24 mouse cellular contexts compared by ENCODE assay signal in the genomic region with DNA sequence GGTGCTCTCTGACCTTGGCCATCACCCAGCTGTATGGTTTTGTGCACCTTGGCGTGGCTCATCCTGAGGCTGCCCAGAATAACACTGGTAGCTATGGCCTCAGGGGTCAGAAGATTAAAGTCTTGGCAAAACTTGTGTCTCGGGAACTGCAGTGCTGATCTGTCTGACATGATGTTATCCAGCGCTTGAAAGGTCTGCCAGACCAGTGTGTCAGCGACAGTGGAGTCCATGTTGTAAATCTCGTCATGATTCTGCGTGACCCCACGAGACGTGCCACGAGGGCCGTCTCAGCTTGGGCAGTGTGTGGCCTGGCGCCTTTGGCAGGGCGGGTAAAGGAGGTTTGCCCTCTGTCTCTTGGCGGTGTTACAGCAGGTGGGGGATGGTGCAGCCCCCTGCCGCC. TPM values are rescaled to one million over a fixed set of nuclear protein-coding genes. Genes with fewer than 3 reads are reported as not detected.
A peak's percentile ranks its signal among the peaks of the same experiment; 100 is the strongest.
DNase-seq lines count a peak whose midpoint lies in the region; ATAC-seq and TF ChIP-seq lines count a peak whose summit lies in the region.
"Had no signal": no experiment of that assay in that cellular context is flagged by ENCODE, and none has a peak within 500 bp of the region (broad histone marks: within the 10 kb centered on the region; RNA-seq: fewer than 3 reads in every experiment).

No protein-coding gene starts in this region.

- H3K9me3 ChIP-seq in heart, embryonic 11.5 days (replicated peaks; ENCODE audit: control insufficient read depth, low read length): no peaks in the 10 kb centered on the region
- H3K9me3 ChIP-seq in kidney, embryonic 16.5 days (ENCODE audit: low read length): no peaks in the 10 kb centered on the region
- H3K9me3 ChIP-seq: embryonic facial prominence, embryonic 10.5 days; embryonic facial prominence, embryonic 13.5 days; forebrain, embryonic 12.5 days; forebrain, embryonic 15.5 days; heart, embryonic 15.5 days; hindbrain, embryonic 10.5 days; hindbrain, embryonic 13.5 days; intestine, embryonic 15.5 days had no signal

- no peak for TF ChIP-seq POLR2A in kidney, adult 2 months (IDR thresholded peaks at IDR 0.05; ENCODE audit: low read depth, low read length)

- peak; percentile 92 for DNase-seq in heart, adult 11 months
- no peak for DNase-seq in heart, postnatal 25 days (ENCODE audit: low spot score)
- peak; percentile 9 for DNase-seq in heart, postnatal 4 days
- DNase-seq in kidney, adult 2 months: peak; percentile 13
- DNase-seq in adrenal gland, adult 2 months: no peak
- DNase-seq: adrenal gland, postnatal 14 days; cerebellum, adult 11 months; cerebellum, adult 2 months; cerebellum, adult 9-11 months; cerebellum, postnatal 25 days; embryo, embryonic 11 days; gastrocnemius, postnatal 25 days had no signal

- TF ChIP-seq CTCF in kidney, adult 2 months (conservative IDR thresholded peaks at IDR 0.05; ENCODE audit: insufficient read depth, insufficient read length, low read depth, low read length): no peak

- H3K27ac ChIP-seq in heart, embryonic 11.5 days (ENCODE audit: low read depth, low read length): no peak overlapping the region
- no peak overlapping the region for H3K27ac ChIP-seq in kidney, adult 2 months (ENCODE audit: insufficient read depth, low read depth, low read length)
- no peak overlapping the region for H3K27ac ChIP-seq in kidney, embryonic 16.5 days (ENCODE audit: low read length)
- H3K27ac ChIP-seq: embryonic facial prominence, embryonic 10.5 days; embryonic facial prominence, embryonic 13.5 days; forebrain, embryonic 12.5 days; forebrain, embryonic 15.5 days; heart, embryonic 15.5 days; hindbrain, embryonic 10.5 days; hindbrain, embryonic 13.5 days; intestine, embryonic 15.5 days had no signal

- H3K4me2 ChIP-seq in heart, embryonic 11.5 days: no peak overlapping the region
- no peak overlapping the region for H3K4me2 ChIP-seq in kidney, embryonic 16.5 days (replicated peaks; ENCODE audit: low read depth, low read length)
- H3K4me2 ChIP-seq: embryonic facial prominence, embryonic 13.5 days; forebrain, embryonic 12.5 days; forebrain, embryonic 15.5 days; heart, embryonic 15.5 days; hindbrain, embryonic 13.5 days; intestine, embryonic 15.5 days had no signal

- no peak overlapping the region for H3K9ac ChIP-seq in heart, embryonic 11.5 days (ENCODE audit: low read depth, low read length)
- H3K9ac ChIP-seq in kidney, embryonic 16.5 days (replicated peaks; ENCODE audit: low read length): no peak overlapping the region
- H3K9ac ChIP-seq: embryonic facial prominence, embryonic 13.5 days; forebrain, embryonic 12.5 days; forebrain, embryonic 15.5 days; heart, embryonic 15.5 days; hindbrain, embryonic 13.5 days; intestine, embryonic 15.5 days had no signal

- H3K4me1 ChIP-seq in heart, embryonic 11.5 days (ENCODE audit: control insufficient read depth, insufficient read depth, low read length): no peaks in the 10 kb centered on the region
- no peaks in the 10 kb centered on the region for H3K4me1 ChIP-seq in kidney, adult 2 months (ENCODE audit: control insufficient read depth, insufficient read depth, low read length)
- no peaks in the 10 kb centered on the region for H3K4me1 ChIP-seq in kidney, embryonic 16.5 days (ENCODE audit: insufficient read depth, low read length)
- H3K4me1 ChIP-seq: embryonic facial prominence, embryonic 10.5 days; embryonic facial prominence, embryonic 13.5 days; hindbrain, embryonic 10.5 days; intestine, embryonic 15.5 days had no signal

- ATAC-seq in heart, embryonic 11.5 days (replicated peaks; ENCODE audit: insufficient number of reproducible peaks, low FRiP score, low TSS enrichment): no peak
- no peak for ATAC-seq in kidney, embryonic 16.5 days (ENCODE audit: low FRiP score, low TSS enrichment)
- ATAC-seq: Patski had no signal

- intact Hi-C loops in heart, postnatal 25 days (cut with DNase I): loop anchor here (5.0 kb wide), 2 partner anchors 158 to 318 kb away; no protein-coding TSS in a partner anchor

- WGBS in heart, embryonic 11.5 days (ENCODE audit: insufficient replicate concordance): 81% methylated on average over 14 of the region's 14 CpGs
- WGBS in kidney, adult 2 months: 74% methylated on average over 14 of the region's 14 CpGs
- 70% methylated on average over 14 of the region's 14 CpGs for WGBS in kidney, embryonic 16.5 days

- H3K36me3 ChIP-seq in heart, embryonic 11.5 days (ENCODE audit: control insufficient read depth, insufficient read depth, low read length): no peaks in the 10 kb centered on the region
- H3K36me3 ChIP-seq in kidney, adult 2 months (ENCODE audit: control insufficient read depth, insufficient read depth, low read length): no peaks in the 10 kb centered on the region
- peaks cover 6% of the 10 kb centered on the region; the same call in 1 of the 2 replicates for H3K36me3 ChIP-seq in kidney, embryonic 16.5 days (ENCODE audit: insufficient read depth, low read length)
- H3K36me3 ChIP-seq: embryonic facial prominence, embryonic 10.5 days; embryonic facial prominence, embryonic 13.5 days; forebrain, embryonic 15.5 days; heart, embryonic 15.5 days; intestine, embryonic 15.5 days had no signal

- H3K27me3 ChIP-seq in heart, embryonic 11.5 days (ENCODE audit: control insufficient read depth, insufficient read depth, low read length): peaks cover 1% of the 10 kb centered on the region; the same call in 1 of the 2 replicates
- no peaks in the 10 kb centered on the region for H3K27me3 ChIP-seq in kidney, adult 2 months (replicated peaks; ENCODE audit: control insufficient read depth, insufficient read depth, low read length)
- no peaks in the 10 kb centered on the region; the same call in 1 of the 2 replicates for H3K27me3 ChIP-seq in kidney, embryonic 16.5 days (ENCODE audit: insufficient read depth, low read length)
- H3K27me3 ChIP-seq: embryonic facial prominence, embryonic 13.5 days; forebrain, embryonic 12.5 days; forebrain, embryonic 15.5 days; heart, embryonic 15.5 days; hindbrain, embryonic 13.5 days; intestine, embryonic 15.5 days; Patski had no signal

- H3K4me3 ChIP-seq in heart, embryonic 11.5 days (ENCODE audit: low read depth, low read length): no peak overlapping the region
- H3K4me3 ChIP-seq in kidney, adult 2 months (ENCODE audit: insufficient read depth, low read depth, low read length): no peak overlapping the region
- no peak overlapping the region for H3K4me3 ChIP-seq in kidney, embryonic 16.5 days (ENCODE audit: low read length)
- H3K4me3 ChIP-seq: embryonic facial prominence, embryonic 10.5 days; embryonic facial prominence, embryonic 13.5 days; erythroblast, embryonic 14.5 days; forebrain, embryonic 12.5 days; forebrain, embryonic 15.5 days; heart, embryonic 15.5 days; hindbrain, embryonic 10.5 days; hindbrain, embryonic 13.5 days; intestine, embryonic 15.5 days had no signal

RNA-seq across cellular contexts. Expression of a gene that starts 12.6 kb away (rescaled TPM):
- 1 to 10 TPM; 2.1 to 3.4 TPM for total RNA-seq in heart, postnatal 25 days (2021)
- 1 to 10 TPM; 2.3 to 2.4 TPM for total RNA-seq in heart, postnatal 4 days (2021)
- polyA plus RNA-seq in heart, embryonic 11.5 days (2014; fragmentation: Nextera tagmentation; extraction: Ambion mirVana): 2.2 and 3.5 TPM in 2 replicates
- polyA plus RNA-seq in kidney, adult 2 months (2012; rRNA removed): 4.6 and 6.1 TPM in 2 replicates
- polyA plus RNA-seq in kidney, embryonic 16.5 days (2015; fragmentation: Nextera tagmentation; extraction: Ambion mirVana): 5.9 and 6.6 TPM in 2 replicates
- 1 to 10 TPM; 5.9 to 7.9 TPM for total RNA-seq in adrenal gland, adult 2 months (2021)
- polyA plus RNA-seq in adrenal gland, adult 2 months (2012; rRNA removed): 3.2 and 3.6 TPM in 2 replicates

RNA-seq across cellular contexts. Expression of a gene that starts 13.8 kb away (rescaled TPM):
- total RNA-seq in heart, postnatal 25 days (2021): 1 to 10 TPM in 1 of 2 experiments, under 1 TPM in 1; 0.89 to 1.2 TPM
- 1 to 10 TPM; 1.5 to 2.6 TPM for total RNA-seq in heart, postnatal 4 days (2021)
- 1.7 and 1.9 TPM in 2 replicates for polyA plus RNA-seq in heart, embryonic 11.5 days (2014; fragmentation: Nextera tagmentation; extraction: Ambion mirVana)
- polyA plus RNA-seq in kidney, adult 2 months (2012; rRNA removed): 2.2 and 2.4 TPM in 2 replicates
- 5.0 and 5.2 TPM in 2 replicates for polyA plus RNA-seq in kidney, embryonic 16.5 days (2015; fragmentation: Nextera tagmentation; extraction: Ambion mirVana)
- 1 to 10 TPM; 3.8 to 5.0 TPM for total RNA-seq in adrenal gland, adult 2 months (2021)
- 3.4 and 4.7 TPM in 2 replicates for polyA plus RNA-seq in adrenal gland, adult 2 months (2012; rRNA removed)

Comparison
In these comparisons a context has a peak if more than half of its experiments do, and no peak if none do; other contexts are left out.
1. DNase-seq: peak in heart, adult 11 months (single experiment), heart, postnatal 4 days (single experiment) and kidney, adult 2 months (single experiment); none in heart, postnatal 25 days (single experiment) and adrenal gland, adult 2 months (single experiment).